In genomic region chr11:69192840-69193239, GRCm38 (mm10) we compare ENCODE assay signal across 11 mouse cellular contexts. TPM values are rescaled to one million over a fixed set of nuclear protein-coding genes. Genes with fewer than 3 reads are reported as not detected.
DNase-seq lines count a peak whose midpoint lies in the region; ATAC-seq and TF ChIP-seq lines count a peak whose summit lies in the region.
"Had no signal": no experiment of that assay in that cellular context is flagged by ENCODE, and none has a peak within 500 bp of the region (broad histone marks: within the 10 kb centered on the region; RNA-seq: fewer than 3 reads in every experiment).

No protein-coding gene starts in this region.

- H3K36me3 ChIP-seq in intestine, postnatal 0 days (ENCODE audit: control insufficient read depth, insufficient read depth), result no peaks in the 10 kb centered on the region
- H3K36me3 ChIP-seq in intestine, embryonic 16.5 days (ENCODE audit: control insufficient read depth, insufficient read depth, low read length), result no peaks in the 10 kb centered on the region
- no peaks in the 10 kb centered on the region for H3K36me3 ChIP-seq in splenic B cell, adult 2 months (ENCODE audit: control insufficient read depth, insufficient read depth, low read length, poor library complexity, severe bottlenecking)
- H3K36me3 ChIP-seq: embryonic facial prominence, embryonic 15.5 days; liver, embryonic 15.5 days had no signal

- H3K4me1 ChIP-seq in intestine, postnatal 0 days (replicated peaks; ENCODE audit: control insufficient read depth, insufficient read depth, low read length), result no peaks in the 10 kb centered on the region
- peaks cover 5% of the 10 kb centered on the region; the same call in 1 of the 2 replicates for H3K4me1 ChIP-seq in intestine, embryonic 16.5 days (ENCODE audit: control insufficient read depth, insufficient read depth, low read length)
- H3K4me1 ChIP-seq: liver, embryonic 15.5 days had no signal

- ATAC-seq in intestine, postnatal 0 days, result no peak
- no peak for ATAC-seq in intestine, embryonic 16.5 days
- ATAC-seq in common myeloid progenitor, adult 5-6 weeks (replicated peaks; ENCODE audit: low read depth, poor library complexity, severe bottlenecking), result peak; percentile 63; the same call in 1 of the 2 replicates
- ATAC-seq in inflammation-experienced regulatory T-cells, adult 6 months, result no peak

- WGBS in intestine, postnatal 0 days, result 0% methylated on average over 1 of the region's 1 CpGs
- 2% methylated on average over 1 of the region's 1 CpGs for WGBS in intestine, embryonic 16.5 days

- TF ChIP-seq CTCF in intestine, postnatal 0 days (IDR thresholded peaks at IDR 0.05; ENCODE audit: low read depth), result peak; percentile 85

- DNase-seq in A20 (ENCODE audit: low read depth, low spot score) (peak; percentile 45), NIH3T3 (ENCODE audit: low read depth) (peak; percentile 81)
- peak; percentile 56 for DNase-seq in kidney, postnatal 10 days
- DNase-seq in splenic B cell, adult 2 months (ENCODE audit: low read depth, low spot score), result peak; percentile 58

- H3K9ac ChIP-seq in intestine, postnatal 0 days (ENCODE audit: low read depth, low read length), result no peak overlapping the region
- no peak overlapping the region for H3K9ac ChIP-seq in intestine, embryonic 16.5 days (ENCODE audit: low read depth, low read length)
- H3K9ac ChIP-seq: embryonic facial prominence, embryonic 15.5 days; liver, embryonic 15.5 days had no signal

- no peaks in the 10 kb centered on the region for H3K9me3 ChIP-seq in intestine, postnatal 0 days (ENCODE audit: control insufficient read depth)
- no peaks in the 10 kb centered on the region for H3K9me3 ChIP-seq in intestine, embryonic 16.5 days (ENCODE audit: control insufficient read depth, low read length)
- H3K9me3 ChIP-seq: embryonic facial prominence, embryonic 15.5 days; liver, embryonic 15.5 days had no signal

- H3K4me3 ChIP-seq in intestine, postnatal 0 days (ENCODE audit: low read depth, low read length), result no peak overlapping the region
- H3K4me3 ChIP-seq in intestine, embryonic 16.5 days (ENCODE audit: low read length), result no peak overlapping the region
- H3K4me3 ChIP-seq: embryonic facial prominence, embryonic 15.5 days; liver, embryonic 15.5 days had no signal

- no peak overlapping the region for H3K27ac ChIP-seq in intestine, postnatal 0 days (ENCODE audit: low read depth, low read length)
- no peak overlapping the region for H3K27ac ChIP-seq in intestine, embryonic 16.5 days (ENCODE audit: low read length)
- H3K27ac ChIP-seq: embryonic facial prominence, embryonic 15.5 days; liver, embryonic 15.5 days had no signal

- H3K4me2 ChIP-seq in intestine, postnatal 0 days (replicated peaks; ENCODE audit: low read depth), result no peak overlapping the region
- H3K4me2 ChIP-seq in intestine, embryonic 16.5 days (ENCODE audit: low read depth, low read length), result no peak overlapping the region
- H3K4me2 ChIP-seq: embryonic facial prominence, embryonic 15.5 days; liver, embryonic 15.5 days had no signal

- peaks cover 19% of the 10 kb centered on the region for H3K27me3 ChIP-seq in intestine, postnatal 0 days (replicated peaks; ENCODE audit: control insufficient read depth, insufficient read depth, low read length)
- H3K27me3 ChIP-seq in intestine, embryonic 16.5 days (replicated peaks; ENCODE audit: control insufficient read depth, insufficient read depth, low read length), result peaks cover 11% of the 10 kb centered on the region
- no peaks in the 10 kb centered on the region for H3K27me3 ChIP-seq in splenic B cell, adult 2 months (ENCODE audit: control insufficient read depth, insufficient read depth, low read length, poor library complexity, severe bottlenecking)

RNA-seq across cellular contexts. Expression of gene Alox8, which starts 4.8 kb away (rescaled TPM):
- polyA plus RNA-seq in intestine, postnatal 0 days (2015; fragmentation: Nextera tagmentation; extraction: Ambion mirVana), result not detected in 2 replicates
- polyA plus RNA-seq in intestine, embryonic 16.5 days (2015; fragmentation: Nextera tagmentation; extraction: Ambion mirVana), result 0.13 and 0.15 TPM in 2 replicates
- not detected in 2 replicates for total RNA-seq in common myeloid progenitor, adult 5-6 weeks (2017)
- polyA plus RNA-seq in inflammation-experienced regulatory T-cells, adult 6 months (2017; shearing (Covaris generic)), result 1 to 10 TPM; 3.7 to 5.0 (median 3.9) TPM

RNA-seq across cellular contexts. Expression of gene Alox12b, which starts 36.1 kb away (rescaled TPM):
- 0.08 and 0.13 TPM in 2 replicates for polyA plus RNA-seq in intestine, postnatal 0 days (2015; fragmentation: Nextera tagmentation; extraction: Ambion mirVana)
- 0.33 and 0.38 TPM in 2 replicates for polyA plus RNA-seq in intestine, embryonic 16.5 days (2015; fragmentation: Nextera tagmentation; extraction: Ambion mirVana)
- not detected in 2 replicates for total RNA-seq in common myeloid progenitor, adult 5-6 weeks (2017)
- polyA plus RNA-seq in inflammation-experienced regulatory T-cells, adult 6 months (2017; shearing (Covaris generic)), result not detected
- polyA plus RNA-seq: liver, embryonic 15.5 days had no signal

RNA-seq across cellular contexts. Expression of gene Gucy2e, which starts 44.0 kb away (rescaled TPM):
- 0.03 TPM in 1 of 2 replicates, not detected in the other for polyA plus RNA-seq in intestine, postnatal 0 days (2015; fragmentation: Nextera tagmentation; extraction: Ambion mirVana)
- 0.02 and 0.07 TPM in 2 replicates for polyA plus RNA-seq in intestine, embryonic 16.5 days (2015; fragmentation: Nextera tagmentation; extraction: Ambion mirVana)
- total RNA-seq in common myeloid progenitor, adult 5-6 weeks (2017), result 0.14 TPM in 1 of 2 replicates, not detected in the other
- under 1 TPM; 0.14 to 0.38 (median 0.17) TPM for polyA plus RNA-seq in inflammation-experienced regulatory T-cells, adult 6 months (2017; shearing (Covaris generic))
- polyA plus RNA-seq: liver, embryonic 15.5 days; stomach, embryonic 16.5 days had no signal
